Mouse (Mus musculus) 416B (cell line): ENCODE results near the gene Cnga3.

Experiments
- DNase-seq: peaks from one replicate; pipeline ENCODE4 v3.0.0; 2011; ENCODE audit warnings: low read depth

Gene Cnga3

DNA sequence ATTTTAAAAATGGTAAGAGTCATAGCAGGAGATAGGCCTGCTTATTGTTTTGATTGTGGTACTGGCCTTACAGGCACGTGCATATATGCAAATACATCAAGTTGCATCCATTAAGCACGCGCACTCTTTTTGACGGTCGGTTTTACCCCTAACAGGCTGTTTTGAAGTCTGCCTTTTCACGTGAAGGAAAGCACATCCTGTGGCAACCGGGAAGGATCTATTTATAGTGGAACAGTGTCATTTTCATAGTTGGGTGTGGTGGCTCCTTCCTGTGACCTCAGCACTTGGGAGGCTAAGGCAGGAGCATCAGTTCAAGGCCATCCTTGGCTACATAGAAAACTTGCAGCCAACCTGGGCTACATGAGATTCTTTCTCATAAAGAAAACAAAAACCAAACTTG, 72.3 kb downstream of the Cnga3 start:
- DNase-seq, result no peak

- no peak for DNase-seq
Observed at GRCm38 (mm10) chr1:37287748-37288147, 73.5 kb downstream of the Cnga3 start.

DNA sequence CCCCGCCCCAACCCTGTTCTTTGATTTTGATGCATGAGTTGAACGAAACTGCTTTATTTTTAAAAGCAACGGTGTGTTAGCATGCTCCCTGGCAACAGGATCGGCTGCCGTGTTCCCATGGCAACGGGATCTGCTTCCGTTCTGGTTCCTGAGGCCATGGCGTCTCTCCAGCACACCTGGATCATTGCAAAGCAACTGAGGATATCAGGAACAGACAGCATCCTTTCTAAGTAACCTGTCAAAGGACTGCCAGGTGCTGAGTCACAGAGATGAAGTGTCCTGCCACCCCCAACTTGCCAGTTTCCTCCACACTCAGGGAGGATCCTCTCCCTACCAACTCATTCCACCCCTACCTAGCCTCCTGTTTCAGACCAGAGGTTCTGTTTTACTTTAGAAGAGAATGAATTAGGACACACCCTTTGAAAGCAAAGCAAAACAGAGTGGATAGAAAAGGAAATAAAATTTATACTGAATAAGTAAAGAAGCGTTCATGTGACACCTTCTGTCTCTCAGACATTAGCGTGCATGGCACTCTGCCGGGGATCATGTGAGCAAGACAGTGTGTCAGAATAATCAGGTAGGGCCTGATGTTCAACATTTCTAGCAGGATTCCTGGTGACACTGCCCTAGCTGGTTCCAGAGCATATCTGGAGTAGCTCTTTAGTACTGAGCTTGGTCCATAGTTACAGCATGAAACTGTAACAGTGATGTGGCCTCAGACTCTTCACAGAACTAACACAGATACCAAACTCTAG, 74.1 kb downstream of the Cnga3 start:
- DNase-seq, result no peak

GRCm38 (mm10) chr1:37288941-37289340, 74.7 kb downstream of the Cnga3 start:
- DNase-seq, result no peak

GRCm38 (mm10) chr1:37296414-37296813, 82.2 kb downstream of the Cnga3 start:
- DNase-seq, result no peak

- DNase-seq, result no peak
Observed at GRCm38 (mm10) chr1:37298904-37299303, 84.7 kb downstream of the Cnga3 start.

DNA sequence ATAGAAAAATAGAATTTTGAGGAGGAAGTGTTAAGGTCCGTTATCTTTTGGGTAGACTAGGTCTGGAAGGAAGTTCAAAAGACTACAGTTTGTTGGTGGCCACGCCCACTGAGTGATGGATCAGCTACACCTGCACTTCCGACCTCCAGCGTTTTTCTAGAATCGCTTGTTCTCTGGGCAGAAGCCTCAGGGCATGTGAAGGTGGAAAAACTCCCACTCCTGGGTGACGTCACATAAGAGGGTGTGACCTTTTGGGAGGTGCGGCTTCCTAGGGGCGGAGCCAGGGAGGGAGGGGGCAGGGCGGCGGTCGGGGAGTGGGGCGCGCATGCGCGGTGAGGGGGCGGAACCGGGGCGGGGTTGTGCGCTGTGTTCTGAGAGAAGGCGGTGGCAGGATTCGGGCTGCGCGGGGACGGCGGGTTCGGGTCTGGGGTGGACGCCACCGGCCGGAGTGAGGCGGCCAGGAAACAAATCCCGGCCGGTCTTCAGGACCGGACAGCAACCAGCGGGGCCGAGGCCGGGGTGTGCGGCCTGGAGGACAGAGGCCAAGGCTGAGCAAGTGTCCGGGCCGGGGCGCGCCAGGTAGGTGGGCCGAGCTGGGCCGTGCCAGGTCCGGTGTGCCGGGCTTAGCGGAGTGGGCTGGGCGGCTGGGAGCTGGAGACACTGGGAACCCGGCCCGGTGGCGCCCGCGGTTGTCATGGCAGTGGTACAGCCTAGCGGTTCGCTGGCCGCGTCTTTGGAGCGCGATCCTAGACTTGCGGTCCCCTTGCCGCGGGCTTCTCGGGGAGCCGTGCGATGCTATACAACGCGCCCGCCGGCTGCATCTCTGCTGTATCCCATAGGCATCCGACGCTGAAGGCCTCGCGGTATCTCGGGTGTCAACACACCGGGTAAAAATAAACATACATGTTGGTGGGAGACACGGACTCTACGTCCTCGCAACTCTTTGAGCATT, 85.6 kb downstream of the Cnga3 start, which contains the start of gene Inpp4a:
Inpp4a (plus strand) TSS at position 326 of the 952 bp plus-strand sequence.
- DNase-seq, result peak; percentile 83

DNA sequence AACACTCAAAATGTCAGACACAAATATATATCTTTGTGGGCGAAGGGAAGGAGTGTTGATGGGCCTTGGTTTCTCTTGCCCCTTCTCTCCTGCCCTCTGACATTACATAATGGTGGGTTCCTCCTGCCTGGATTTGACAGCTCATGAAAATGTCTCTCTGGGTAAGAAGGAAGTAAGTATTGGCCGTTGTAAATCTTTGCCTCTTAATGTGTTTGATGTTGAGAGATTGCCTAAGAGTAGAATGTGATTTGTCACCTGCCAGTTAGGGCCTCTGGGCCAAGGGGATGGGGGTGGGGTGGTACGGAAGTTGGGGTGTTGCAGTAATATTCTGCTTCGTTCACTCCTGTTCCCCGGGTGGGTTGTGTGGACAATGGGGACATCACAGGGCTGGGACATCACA, 86.4 kb downstream of the Cnga3 start:
- DNase-seq, result no peak

DNA sequence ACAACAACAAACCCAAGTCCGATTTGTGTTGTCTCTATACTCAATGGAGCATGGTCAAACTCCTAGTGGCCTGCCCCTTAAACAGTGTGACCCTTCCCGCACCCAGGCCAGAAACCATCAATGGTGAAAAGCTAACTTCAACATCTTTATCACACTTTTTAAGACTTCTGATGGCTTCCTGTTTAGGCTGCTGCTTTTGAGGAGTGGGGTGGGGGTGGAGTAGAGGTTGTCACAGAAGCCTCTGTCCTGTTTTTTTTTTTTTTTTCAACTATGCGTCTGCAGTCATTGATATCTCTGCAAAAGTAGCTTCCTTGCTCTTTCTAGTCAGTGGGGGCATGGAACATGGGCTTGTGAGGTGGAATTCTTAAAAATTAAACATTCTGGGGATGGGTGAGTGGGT, 88.6 kb downstream of the Cnga3 start:
- no peak for DNase-seq

- DNase-seq, result no peak
Observed at GRCm38 (mm10) chr1:37305691-37306287, 91.6 kb downstream of the Cnga3 start.

GRCm38 (mm10) chr1:37307586-37307985, 93.4 kb downstream of the Cnga3 start:
- peak; percentile 65 for DNase-seq

GRCm38 (mm10) chr1:37308021-37308742, 93.9 kb downstream of the Cnga3 start:
- DNase-seq, result no peak

GRCm38 (mm10) chr1:37308743-37309100, 94.5 kb downstream of the Cnga3 start:
- no peak for DNase-seq

DNA sequence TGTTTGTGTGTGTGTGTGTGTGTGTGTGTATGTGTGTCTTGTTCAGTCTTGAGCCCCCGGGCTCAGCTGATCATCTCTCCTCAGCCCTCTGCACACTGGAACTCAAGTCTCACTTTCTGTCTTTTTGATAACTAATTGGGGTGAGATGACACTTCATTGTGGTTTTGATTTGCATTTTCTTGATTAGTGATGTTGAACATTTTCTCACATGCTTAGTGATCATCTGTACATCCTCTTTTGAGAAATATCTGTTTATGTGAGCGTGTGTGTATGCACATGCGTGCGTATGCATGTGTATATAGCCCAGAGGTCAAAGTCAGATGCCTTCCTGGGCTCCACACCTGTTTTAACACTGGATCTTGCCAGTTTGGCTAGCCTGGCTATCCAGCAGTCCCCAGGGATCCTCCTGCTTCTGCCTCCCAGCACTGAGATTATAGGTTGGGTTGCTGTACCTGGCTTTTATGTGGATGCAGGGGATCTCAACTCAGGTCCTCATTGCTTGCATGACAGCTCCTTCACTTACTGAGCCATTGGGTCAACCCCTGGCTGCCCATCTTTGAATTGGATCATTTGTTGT, 95.8 kb downstream of the Cnga3 start:
- DNase-seq, result no peak
